Mouse (Mus musculus) kidney, postnatal 10 days (tissue): ENCODE measurements at regions not wholly inside any gene's neighbourhood (a gene's known extent, or its start where the extent isn't known, plus 50 kb on each side); places are given as distances from the start of the nearest gene placed in this dataset.
A peak's percentile ranks its signal among the peaks of the same experiment; 100 is the strongest.

Experiments used
- DNase-seq: peaks from one replicate; pipeline ENCODE4 v3.0.0; 2021; ENCODE audit warnings: mixed read lengths

DNA sequence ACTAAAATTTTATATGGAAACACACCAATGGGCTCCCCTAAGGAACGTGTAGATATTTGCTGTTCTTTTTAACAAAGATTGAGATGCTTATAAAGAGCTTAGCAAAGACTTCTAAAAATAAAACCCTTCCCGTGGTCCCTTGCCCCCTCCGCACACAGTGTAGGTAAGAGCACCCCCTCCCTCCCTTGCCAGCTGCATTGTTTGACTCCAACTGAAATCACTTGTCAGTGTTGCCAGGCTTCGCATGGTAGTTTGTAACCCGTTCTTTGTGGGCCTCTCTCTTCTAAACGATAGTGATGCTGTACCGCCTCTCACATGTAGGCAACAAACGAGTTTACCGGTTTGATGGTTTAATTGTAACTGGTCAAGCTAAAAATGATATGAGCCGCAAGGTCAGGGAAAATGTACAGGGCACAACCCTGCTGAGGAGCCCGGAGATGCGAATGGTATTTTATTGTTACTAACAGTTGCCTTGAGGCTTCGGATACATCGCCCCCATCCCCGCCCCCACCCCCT lies 246.0 kb downstream of the Ttll7 start:
- no peak for DNase-seq

GRCm38 (mm10) chr3:147098611-147099010 lies 246.4 kb downstream of the Ttll7 start:
- DNase-seq = no peak

GRCm38 (mm10) chr3:147099143-147099713 lies 247.1 kb downstream of the Ttll7 start:
- DNase-seq = no peak

DNA sequence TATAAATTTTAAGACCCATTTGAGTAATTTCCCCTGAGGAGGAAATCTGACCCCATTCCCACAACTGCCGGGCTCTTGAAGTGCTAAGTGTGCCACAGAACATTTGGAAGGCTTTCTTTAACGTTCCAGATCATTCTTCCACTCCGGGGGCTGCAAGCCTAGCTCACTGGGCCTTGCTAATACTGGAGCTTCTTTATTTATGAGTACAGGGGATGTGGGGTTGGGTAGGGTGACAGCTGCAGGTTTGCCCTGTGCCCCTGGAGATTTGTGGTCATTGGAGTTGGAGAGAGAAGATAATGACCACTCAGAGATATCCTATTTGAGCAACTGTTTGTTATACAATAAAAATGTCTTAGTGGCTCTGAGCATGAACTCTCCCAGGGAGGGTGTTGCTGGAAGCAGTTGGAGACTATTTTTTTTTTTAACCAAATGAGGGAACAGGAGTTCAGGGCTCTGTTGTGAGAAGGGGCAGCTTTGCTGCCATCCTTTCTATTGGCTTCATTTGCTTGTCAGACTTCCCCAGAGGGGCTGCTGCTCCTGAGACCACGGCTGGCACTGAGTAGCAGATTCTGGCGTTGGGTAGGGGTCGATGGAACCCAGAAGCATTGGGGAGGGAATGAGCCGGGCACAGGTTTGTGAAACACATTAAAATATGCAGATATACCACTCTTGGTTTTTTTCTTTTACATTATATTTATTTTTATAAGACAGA lies 249.0 kb downstream of the Ttll7 start:
- peak; percentile 30 for DNase-seq

- DNase-seq = no peak
Observed at GRCm38 (mm10) chr3:147101765-147102113, 249.6 kb downstream of the Ttll7 start.

GRCm38 (mm10) chr3:147103428-147103827 lies 251.3 kb downstream of the Ttll7 start:
- no peak for DNase-seq

DNA sequence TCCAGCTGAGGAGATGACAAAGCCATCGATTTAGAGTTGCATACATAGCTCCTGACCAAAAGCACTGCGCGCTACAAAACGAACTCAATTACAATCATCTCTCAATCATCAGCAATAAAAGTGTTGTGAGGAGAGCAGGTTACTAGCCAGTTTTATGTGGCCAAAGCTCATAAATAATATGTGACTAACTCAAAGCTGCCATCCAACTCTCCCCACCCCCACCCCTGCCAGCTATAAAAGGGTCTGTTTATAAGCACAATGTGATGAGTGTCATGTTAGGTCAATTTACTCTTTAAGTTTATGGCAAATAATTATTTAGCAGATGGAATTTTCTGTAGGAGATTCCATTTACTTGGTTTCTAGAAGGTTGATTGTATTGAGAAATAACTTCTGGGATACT lies 265.4 kb downstream of the Ttll7 start:
- DNase-seq = no peak

GRCm38 (mm10) chr3:147118092-147118491 lies 265.9 kb downstream of the Ttll7 start:
- no peak for DNase-seq

GRCm38 (mm10) chr3:147118622-147119021 lies 266.5 kb downstream of the Ttll7 start:
- DNase-seq = no peak

DNA sequence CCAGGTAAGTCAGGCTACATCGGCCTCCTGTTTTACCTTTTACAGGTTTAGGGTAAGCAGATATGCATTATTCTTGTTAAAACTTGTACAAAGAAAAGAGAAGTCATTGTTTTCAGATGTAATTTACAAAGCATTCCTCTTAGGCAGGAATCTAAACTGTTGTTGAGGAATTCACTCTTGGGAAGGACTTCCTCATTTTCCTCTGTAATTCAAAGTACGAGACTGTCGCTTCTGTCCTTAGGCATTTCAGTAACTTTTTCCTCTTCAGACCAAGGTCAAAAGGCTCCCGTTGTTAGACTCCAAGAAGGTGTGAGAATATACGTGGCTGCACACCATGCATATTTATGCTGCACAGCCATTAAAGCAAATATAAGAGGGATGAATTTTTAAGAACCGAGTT lies 269.7 kb downstream of the Ttll7 start:
- DNase-seq = no peak

- DNase-seq = no peak
Observed at GRCm38 (mm10) chr3:147127740-147128139, 275.6 kb downstream of the Ttll7 start.

- DNase-seq = no peak
Observed at GRCm38 (mm10) chr3:147132830-147133229, 280.7 kb downstream of the Ttll7 start.

DNA sequence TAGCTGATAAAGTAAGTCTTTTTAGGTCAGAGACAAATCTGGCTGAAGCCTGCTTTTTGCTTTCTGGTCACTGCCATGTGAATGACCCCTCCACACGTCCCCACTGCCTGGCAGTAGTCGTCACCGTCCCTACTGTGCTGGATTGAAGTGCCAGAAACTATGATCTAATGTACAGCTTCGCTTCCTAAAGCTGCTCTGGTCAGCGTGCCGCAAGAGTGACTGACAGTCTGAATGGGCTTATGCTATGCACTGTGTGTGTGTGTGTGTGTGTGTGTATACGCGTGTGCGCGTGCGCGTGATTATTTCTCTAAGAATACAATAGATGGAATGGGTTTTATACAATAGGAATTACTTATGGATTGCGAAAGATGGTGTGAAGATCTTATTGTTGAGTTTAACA lies 281.2 kb downstream of the Ttll7 start:
- no peak for DNase-seq

GRCm38 (mm10) chr3:147140414-147140813 lies 288.2 kb downstream of the Ttll7 start:
- no peak for DNase-seq

DNA sequence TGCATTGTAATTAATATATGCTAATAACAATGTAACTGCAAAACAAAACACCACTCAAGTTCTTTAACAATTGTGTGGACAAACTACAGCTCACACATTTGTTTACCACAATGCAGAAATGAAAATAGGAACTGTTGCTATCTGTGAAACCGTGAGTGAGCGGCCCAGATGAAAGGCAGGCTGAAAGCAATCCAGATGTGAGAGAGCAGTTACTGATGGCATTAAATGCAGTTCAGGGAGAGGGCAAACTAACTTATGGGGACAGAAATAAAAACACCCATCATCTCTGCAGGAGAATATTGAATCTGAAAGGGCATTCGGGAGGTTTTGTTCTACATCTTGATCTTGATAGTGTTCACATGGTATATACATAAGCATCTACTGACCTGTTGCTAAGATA lies 301.3 kb downstream of the Ttll7 start:
- DNase-seq = no peak

DNA sequence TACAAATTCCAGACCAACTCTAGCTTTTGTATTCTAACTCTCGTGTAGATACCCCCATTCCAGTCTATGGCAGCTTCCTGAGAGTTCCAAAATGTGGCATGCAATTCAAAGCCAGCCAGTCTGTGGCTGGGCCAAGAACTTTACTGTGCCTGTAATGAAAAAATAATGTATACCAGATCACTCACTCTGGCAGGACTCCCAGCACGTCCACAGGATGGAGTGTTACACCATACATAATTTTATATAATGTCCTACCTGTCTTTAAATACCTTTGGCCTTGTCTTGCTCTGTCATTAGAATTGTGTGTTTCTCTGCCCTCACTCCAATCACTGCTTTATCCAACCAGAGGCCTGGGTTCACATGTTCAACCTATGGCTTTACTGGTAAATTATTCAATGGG lies 301.8 kb downstream of the Ttll7 start:
- no peak for DNase-seq

GRCm38 (mm10) chr3:147163126-147163525 lies 311.0 kb downstream of the Ttll7 start:
- no peak for DNase-seq

GRCm38 (mm10) chr3:147163540-147163939 lies 311.4 kb downstream of the Ttll7 start:
- DNase-seq = no peak

- no peak for DNase-seq
Observed at GRCm38 (mm10) chr3:147164931-147165330, 312.8 kb downstream of the Ttll7 start.

DNA sequence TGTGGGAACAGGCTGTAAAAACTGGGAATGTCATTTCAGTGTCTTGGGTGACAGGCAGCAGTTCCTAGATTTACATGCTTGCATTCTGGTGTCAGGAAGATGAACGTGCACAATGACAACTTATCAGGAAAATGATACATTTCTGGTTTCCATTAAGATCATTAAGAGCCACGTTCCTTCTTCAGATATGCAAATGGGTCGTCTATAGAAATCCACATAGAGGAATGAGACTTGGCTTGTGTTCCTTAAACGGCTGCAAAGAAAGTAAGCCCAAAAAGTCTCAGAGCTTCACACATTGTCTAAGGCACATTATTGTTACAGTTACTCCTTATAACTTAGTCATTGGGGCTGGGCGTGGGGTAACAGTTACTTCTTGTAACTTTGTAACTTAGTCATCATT lies 314.4 kb downstream of the Ttll7 start:
- no peak for DNase-seq

DNA sequence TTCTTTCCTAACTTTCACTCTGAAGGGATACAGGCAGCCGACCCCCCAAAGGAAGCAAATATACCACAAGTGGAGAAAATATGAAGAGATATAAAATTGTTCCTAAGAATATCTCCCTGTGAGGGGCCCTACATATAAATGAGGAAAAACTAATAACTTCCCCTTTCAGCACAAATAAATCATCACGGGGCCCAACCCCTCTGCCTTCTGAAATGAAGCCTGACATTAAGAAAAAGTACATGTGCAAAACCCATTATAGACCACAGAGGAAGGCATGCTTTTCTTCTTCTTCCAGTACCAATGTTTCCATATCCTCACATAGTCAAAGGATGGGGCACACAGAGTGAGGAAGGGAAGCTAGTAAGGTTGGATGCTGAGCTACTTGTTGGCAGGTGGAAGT lies 317.0 kb downstream of the Ttll7 start:
- DNase-seq = no peak

GRCm38 (mm10) chr3:147170106-147170505 lies 317.9 kb downstream of the Ttll7 start:
- no peak for DNase-seq

GRCm38 (mm10) chr3:147178746-147179145 lies 326.6 kb downstream of the Ttll7 start:
- no peak for DNase-seq

DNA sequence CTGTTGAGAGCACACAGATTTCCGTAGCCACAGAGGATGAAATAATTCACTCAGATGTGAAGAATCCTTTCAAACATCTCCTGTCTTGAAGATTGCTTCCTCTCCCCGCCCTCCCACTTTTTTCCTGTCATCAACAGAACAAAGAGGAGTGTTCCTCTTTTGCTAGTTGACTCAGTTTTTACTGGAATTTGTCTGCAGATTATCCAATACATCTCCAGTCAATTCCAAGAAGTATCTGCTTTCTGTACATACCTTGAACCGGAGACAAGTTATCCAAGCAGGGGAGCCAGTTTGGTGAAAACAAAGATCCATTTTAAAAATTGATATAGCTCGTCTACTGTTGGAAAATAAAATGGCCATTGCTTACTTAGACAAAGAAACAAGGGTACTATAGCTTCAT lies 328.5 kb downstream of the Ttll7 start:
- DNase-seq = no peak
